Mouse (Mus musculus): Measurements from ENCODE around the gene Otud4. TPM values are rescaled to one million over a fixed set of nuclear protein-coding genes. Genes with fewer than 3 reads are reported as not detected.
"Not testable (repeated sequence)": the region's sequence is repeated elsewhere in the genome, so short reads cannot be mapped to it uniquely, and the experiment has no call there.

The Otud4 gene
- 11.6 and 13.3 TPM in 2 replicates for polyA plus RNA-seq (2015; fragmentation: Nextera tagmentation; extraction: Ambion mirVana)

- no peaks in the 10 kb centered on the region for H3K27me3 ChIP-seq
- H3K9me3 ChIP-seq (replicated peaks) = no peaks in the 10 kb centered on the region
- H3K27ac ChIP-seq = peak within 1 kb of the TSS; percentile 99
- peaks cover 8% of the 10 kb centered on the region; the same call in 1 of the 2 replicates for H3K36me3 ChIP-seq
- peak within 1 kb of the TSS; percentile 96 for H3K9ac ChIP-seq
- peak within 1 kb of the TSS; percentile 71 for H3K4me2 ChIP-seq
- H3K4me3 ChIP-seq = peak within 1 kb of the TSS; percentile 96
- ATAC-seq (replicated peaks; ENCODE audit: insufficient number of reproducible peaks, insufficient read depth, low FRiP score, low read depth) = peak; percentile 59
- H3K4me1 ChIP-seq (replicated peaks) = peaks cover 28% of the 10 kb centered on the region
- under 1% methylated on average over 103 of the region's 103 CpGs for WGBS
Measured at GRCm38 (mm10) chr8:79639586-79640451, at the start of gene Otud4. Otud4 (plus strand) TSS chr8:79639618.

- Histone ChIP-seq H3K9ac (no peak overlapping the region), H3K4me1 (replicated peaks) (peaks cover 5% of the 10 kb centered on the region; the same call in 1 of the 2 replicates), H3K27me3 (no peaks in the 10 kb centered on the region), H3K36me3 (no peaks in the 10 kb centered on the region), H3K4me3 (no peak overlapping the region), H3K9me3 (replicated peaks) (no peaks in the 10 kb centered on the region), H3K27ac (no peak overlapping the region), H3K4me2 (no peak overlapping the region)
- ATAC-seq (replicated peaks; ENCODE audit: insufficient number of reproducible peaks, insufficient read depth, low FRiP score, low read depth) = no peak
- 84% methylated on average over 1 of the region's 1 CpGs for WGBS
Measured at GRCm38 (mm10) chr8:79600962-79601361, 38.5 kb upstream of the Otud4 start.

- ATAC-seq (replicated peaks; ENCODE audit: insufficient number of reproducible peaks, insufficient read depth, low FRiP score, low read depth); H3K9ac ChIP-seq; H3K4me1 ChIP-seq (replicated peaks); H3K4me2 ChIP-seq; H3K27ac ChIP-seq; H3K4me3 ChIP-seq; H3K27me3 ChIP-seq; H3K9me3 ChIP-seq (replicated peaks); H3K36me3 ChIP-seq: not testable (repeated sequence)
- WGBS = 34% methylated on average over 2 of the region's 2 CpGs
Measured at GRCm38 (mm10) chr8:79603204-79603603, 36.2 kb upstream of the Otud4 start.

- Histone ChIP-seq H3K27ac (no peak overlapping the region), H3K27me3 (no peaks in the 10 kb centered on the region), H3K4me2 (no peak overlapping the region), H3K36me3 (no peaks in the 10 kb centered on the region), H3K4me3 (no peak overlapping the region), H3K9me3 (replicated peaks) (no peaks in the 10 kb centered on the region), H3K4me1 (replicated peaks) (no peaks in the 10 kb centered on the region; the same call in 1 of the 2 replicates), H3K9ac (no peak overlapping the region)
- ATAC-seq (replicated peaks; ENCODE audit: insufficient number of reproducible peaks, insufficient read depth, low FRiP score, low read depth) = no peak
Measured at GRCm38 (mm10) chr8:79606225-79606624, 33.2 kb upstream of the Otud4 start.

GRCm38 (mm10) chr8:79606751-79607300, 32.6 kb upstream of the Otud4 start:
- ATAC-seq (replicated peaks; ENCODE audit: insufficient number of reproducible peaks, insufficient read depth, low FRiP score, low read depth) = no peak
- H3K36me3 ChIP-seq = no peaks in the 10 kb centered on the region
- WGBS = 71% methylated on average over 5 of the region's 5 CpGs

GRCm38 (mm10) chr8:79608701-79609100, 30.7 kb upstream of the Otud4 start:
- Histone ChIP-seq H3K27ac (no peak overlapping the region), H3K4me1 (replicated peaks) (peaks cover 14% of the 10 kb centered on the region), H3K36me3 (no peaks in the 10 kb centered on the region), H3K9ac (no peak overlapping the region), H3K9me3 (replicated peaks) (no peaks in the 10 kb centered on the region), H3K4me3 (no peak overlapping the region), H3K4me2 (no peak overlapping the region), H3K27me3 (no peaks in the 10 kb centered on the region)
- ATAC-seq (replicated peaks; ENCODE audit: insufficient number of reproducible peaks, insufficient read depth, low FRiP score, low read depth) = no peak
- WGBS = 81% methylated on average over 3 of the region's 3 CpGs

More at GRCm38 (mm10) chr8:79606751-79607300, 32.6 kb upstream of the Otud4 start:
- no peaks in the 10 kb centered on the region; the same call in 1 of the 2 replicates for H3K4me1 ChIP-seq (replicated peaks)
- H3K9ac ChIP-seq = no peak overlapping the region
- no peak overlapping the region for H3K4me3 ChIP-seq
- H3K27me3 ChIP-seq = no peaks in the 10 kb centered on the region
- no peak overlapping the region for H3K27ac ChIP-seq
- H3K4me2 ChIP-seq = no peak overlapping the region
- H3K9me3 ChIP-seq (replicated peaks) = no peaks in the 10 kb centered on the region

GRCm38 (mm10) chr8:79610268-79610667, 29.1 kb upstream of the Otud4 start:
- Histone ChIP-seq H3K4me2 (no peak overlapping the region), H3K9me3 (replicated peaks) (no peaks in the 10 kb centered on the region), H3K27me3 (no peaks in the 10 kb centered on the region), H3K27ac (0 out of 2 replicates have a peak overlapping the region, but pooled peaks have one; percentile 8), H3K4me3 (no peak overlapping the region), H3K4me1 (replicated peaks) (peaks cover 14% of the 10 kb centered on the region), H3K9ac (no peak overlapping the region), H3K36me3 (no peaks in the 10 kb centered on the region)
- ATAC-seq (replicated peaks; ENCODE audit: insufficient number of reproducible peaks, insufficient read depth, low FRiP score, low read depth) = no peak

GRCm38 (mm10) chr8:79612298-79612697, 27.1 kb upstream of the Otud4 start:
- H3K27me3 ChIP-seq = no peaks in the 10 kb centered on the region
- H3K36me3 ChIP-seq = no peaks in the 10 kb centered on the region
- WGBS = 67% methylated on average over 6 of the region's 6 CpGs
- no peaks in the 10 kb centered on the region for H3K9me3 ChIP-seq (replicated peaks)
- H3K4me3 ChIP-seq = no peak overlapping the region
- H3K9ac ChIP-seq = no peak overlapping the region
- no peak overlapping the region for H3K4me2 ChIP-seq
- ATAC-seq (replicated peaks; ENCODE audit: insufficient number of reproducible peaks, insufficient read depth, low FRiP score, low read depth) = no peak
- H3K27ac ChIP-seq = peak overlapping the region; percentile 84
- H3K4me1 ChIP-seq (replicated peaks) = peaks cover 14% of the 10 kb centered on the region

- WGBS = 6% methylated on average over 5 of the region's 5 CpGs
- Histone ChIP-seq H3K27ac (peak overlapping the region; percentile 84), H3K27me3 (no peaks in the 10 kb centered on the region), H3K9ac (no peak overlapping the region), H3K4me3 (no peak overlapping the region), H3K4me1 (replicated peaks) (peaks cover 14% of the 10 kb centered on the region), H3K4me2 (no peak overlapping the region), H3K9me3 (replicated peaks) (no peaks in the 10 kb centered on the region), H3K36me3 (no peaks in the 10 kb centered on the region)
- peak; percentile 83; the same call in 1 of the 2 replicates for ATAC-seq (replicated peaks; ENCODE audit: insufficient number of reproducible peaks, insufficient read depth, low FRiP score, low read depth)
Measured at GRCm38 (mm10) chr8:79612965-79613364, 26.5 kb upstream of the Otud4 start.

GRCm38 (mm10) chr8:79615741-79616350, 23.6 kb upstream of the Otud4 start:
- WGBS = 66% methylated on average over 6 of the region's 6 CpGs
- Histone ChIP-seq H3K9me3 (replicated peaks) (no peaks in the 10 kb centered on the region), H3K27me3 (no peaks in the 10 kb centered on the region), H3K4me3 (no peak overlapping the region), H3K4me1 (replicated peaks) (peaks cover 38% of the 10 kb centered on the region), H3K9ac (no peak overlapping the region), H3K27ac (no peak overlapping the region), H3K36me3 (no peaks in the 10 kb centered on the region), H3K4me2 (no peak overlapping the region)
- ATAC-seq (replicated peaks; ENCODE audit: insufficient number of reproducible peaks, insufficient read depth, low FRiP score, low read depth) = no peak

- Histone ChIP-seq H3K9ac (no peak overlapping the region), H3K9me3 (replicated peaks) (no peaks in the 10 kb centered on the region), H3K4me3 (no peak overlapping the region), H3K4me2 (no peak overlapping the region), H3K4me1 (replicated peaks) (peaks cover 32% of the 10 kb centered on the region), H3K27ac (peak overlapping the region; percentile 87), H3K36me3 (no peaks in the 10 kb centered on the region), H3K27me3 (no peaks in the 10 kb centered on the region)
- no peak for ATAC-seq (replicated peaks; ENCODE audit: insufficient number of reproducible peaks, insufficient read depth, low FRiP score, low read depth)
- 33% methylated on average over 5 of the region's 5 CpGs for WGBS
Measured at GRCm38 (mm10) chr8:79618906-79619305, 20.5 kb upstream of the Otud4 start.

Measured in heart, embryonic 15.5 days (tissue).